Mouse (Mus musculus): ENCODE data around the gene Col1a1. TPM values are rescaled to one million over a fixed set of nuclear protein-coding genes. Genes with fewer than 3 reads are reported as not detected.

The Col1a1 gene
- polyA plus RNA-seq, 1 experiment = 7,850 TPM

DNA sequence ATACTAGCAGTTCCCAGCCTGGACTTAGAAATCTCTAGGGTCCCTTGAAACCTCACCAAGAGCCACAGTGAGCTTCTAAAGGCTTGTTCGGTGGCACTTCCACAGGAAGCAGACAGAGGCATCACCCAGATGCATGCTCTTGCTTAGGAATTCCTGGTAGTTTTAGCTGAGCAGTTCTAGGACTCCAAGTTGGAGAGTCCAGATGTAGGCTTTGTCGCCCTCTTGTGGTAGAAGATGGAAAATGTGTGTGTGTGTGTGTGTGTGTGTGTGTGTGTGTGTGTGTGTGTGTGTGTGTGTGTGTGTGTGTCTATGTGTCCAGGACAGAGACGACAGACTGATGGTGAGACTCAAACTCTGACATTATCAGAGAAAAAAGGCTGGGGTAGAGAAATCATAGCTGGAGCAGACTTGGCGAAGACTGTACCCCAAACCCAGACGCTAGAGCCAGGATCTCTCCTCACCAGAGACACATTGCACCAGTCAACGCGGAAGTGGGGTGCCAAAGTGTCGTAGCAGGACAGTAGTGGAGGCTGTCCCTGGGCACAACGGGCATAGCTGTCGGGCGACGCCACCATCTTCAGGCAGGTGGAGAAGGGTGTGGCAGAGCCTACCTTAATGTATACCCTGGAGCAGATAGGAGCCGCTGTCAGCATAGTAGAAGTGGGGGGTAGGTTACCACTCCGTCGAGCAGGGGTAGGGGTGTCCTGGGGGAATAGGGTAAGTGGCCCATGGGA is 34.4 kb downstream of the Col1a1 start:
- Histone ChIP-seq H3K4me1 (ENCODE audit: control insufficient read depth, insufficient read depth, low read length) (no peaks in the 10 kb centered on the region), H3K4me3 (ENCODE audit: insufficient read depth, low read length) (no peak overlapping the region), H3K27ac (ENCODE audit: insufficient read depth, low read length) (no peak overlapping the region)
- TF ChIP-seq POLR2A (IDR thresholded peaks at IDR 0.05; ENCODE audit: low read depth, low read length) = no peak
- 0 out of 2 replicates have a peak, but pooled peaks have one; percentile 25 for TF ChIP-seq CTCF (IDR thresholded peaks at IDR 0.05; ENCODE audit: borderline replicate concordance, insufficient read depth, low read length)

GRCm38 (mm10) chr11:94971895-94972615 is 36.0 kb downstream of the Col1a1 start:
- TF ChIP-seq POLR2A (IDR thresholded peaks at IDR 0.05; ENCODE audit: low read depth, low read length) (no peak), CTCF (IDR thresholded peaks at IDR 0.05; ENCODE audit: borderline replicate concordance, insufficient read depth, low read length) (no peak)
- no peak overlapping the region for H3K4me3 ChIP-seq (ENCODE audit: insufficient read depth, low read length)
- no peaks in the 10 kb centered on the region for H3K4me1 ChIP-seq (ENCODE audit: control insufficient read depth, insufficient read depth, low read length)
- no peak overlapping the region for H3K27ac ChIP-seq (ENCODE audit: insufficient read depth, low read length)

- Histone ChIP-seq H3K27ac (ENCODE audit: insufficient read depth, low read length) (no peak overlapping the region), H3K4me3 (ENCODE audit: insufficient read depth, low read length) (no peak overlapping the region), H3K4me1 (ENCODE audit: control insufficient read depth, insufficient read depth, low read length) (no peaks in the 10 kb centered on the region)
- TF ChIP-seq CTCF (IDR thresholded peaks at IDR 0.05; ENCODE audit: borderline replicate concordance, insufficient read depth, low read length) (no peak), POLR2A (IDR thresholded peaks at IDR 0.05; ENCODE audit: low read depth, low read length) (no peak)
Observed at GRCm38 (mm10) chr11:94972887-94973286, 36.9 kb downstream of the Col1a1 start.

GRCm38 (mm10) chr11:94973313-94973712 is 37.3 kb downstream of the Col1a1 start:
- H3K27ac ChIP-seq (ENCODE audit: insufficient read depth, low read length) = no peak overlapping the region
- no peak for TF ChIP-seq POLR2A (IDR thresholded peaks at IDR 0.05; ENCODE audit: low read depth, low read length)
- TF ChIP-seq CTCF (IDR thresholded peaks at IDR 0.05; ENCODE audit: borderline replicate concordance, insufficient read depth, low read length) = no peak
- no peaks in the 10 kb centered on the region for H3K4me1 ChIP-seq (ENCODE audit: control insufficient read depth, insufficient read depth, low read length)
- H3K4me3 ChIP-seq (ENCODE audit: insufficient read depth, low read length) = no peak overlapping the region

- Histone ChIP-seq H3K4me1 (ENCODE audit: control insufficient read depth, insufficient read depth, low read length) (no peaks in the 10 kb centered on the region), H3K4me3 (ENCODE audit: insufficient read depth, low read length) (no peak overlapping the region), H3K27ac (ENCODE audit: insufficient read depth, low read length) (no peak overlapping the region)
- TF ChIP-seq POLR2A (IDR thresholded peaks at IDR 0.05; ENCODE audit: low read depth, low read length) = no peak
- TF ChIP-seq CTCF (IDR thresholded peaks at IDR 0.05; ENCODE audit: borderline replicate concordance, insufficient read depth, low read length) = no peak
Observed at GRCm38 (mm10) chr11:94974951-94975350, 38.9 kb downstream of the Col1a1 start.

DNA sequence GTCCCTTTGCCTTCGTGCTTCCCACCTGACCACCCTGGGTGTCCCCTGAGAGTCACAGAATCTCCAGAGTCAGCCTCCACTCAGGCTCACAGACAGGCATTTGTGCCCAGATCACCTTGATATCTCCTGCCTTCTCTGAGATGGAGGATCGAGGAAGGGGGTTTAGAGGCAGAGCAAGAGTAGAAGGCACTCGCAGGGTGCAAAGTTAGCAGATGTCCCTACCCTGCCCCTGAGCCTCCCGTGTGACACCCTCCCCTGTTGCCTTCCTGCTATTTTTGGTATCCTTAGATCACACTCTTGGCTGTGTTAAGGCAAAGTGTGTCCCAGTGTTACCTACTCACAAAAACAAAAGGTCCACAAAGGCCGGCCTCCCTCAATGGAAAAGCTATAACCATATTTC is 40.2 kb downstream of the Col1a1 start, which contains the start of gene Sgca:
Sgca (minus strand) TSS at position 129 of the 400 bp plus-strand sequence.
- TF ChIP-seq POLR2A (IDR thresholded peaks at IDR 0.05; ENCODE audit: low read depth, low read length) (no peak), CTCF (IDR thresholded peaks at IDR 0.05; ENCODE audit: borderline replicate concordance, insufficient read depth, low read length) (no peak)
- no peak within 1 kb of the TSS for H3K4me3 ChIP-seq (ENCODE audit: insufficient read depth, low read length)
- H3K27ac ChIP-seq (ENCODE audit: insufficient read depth, low read length) = no peak within 1 kb of the TSS
- H3K4me1 ChIP-seq (ENCODE audit: control insufficient read depth, insufficient read depth, low read length) = no peaks in the 10 kb centered on the region

DNA sequence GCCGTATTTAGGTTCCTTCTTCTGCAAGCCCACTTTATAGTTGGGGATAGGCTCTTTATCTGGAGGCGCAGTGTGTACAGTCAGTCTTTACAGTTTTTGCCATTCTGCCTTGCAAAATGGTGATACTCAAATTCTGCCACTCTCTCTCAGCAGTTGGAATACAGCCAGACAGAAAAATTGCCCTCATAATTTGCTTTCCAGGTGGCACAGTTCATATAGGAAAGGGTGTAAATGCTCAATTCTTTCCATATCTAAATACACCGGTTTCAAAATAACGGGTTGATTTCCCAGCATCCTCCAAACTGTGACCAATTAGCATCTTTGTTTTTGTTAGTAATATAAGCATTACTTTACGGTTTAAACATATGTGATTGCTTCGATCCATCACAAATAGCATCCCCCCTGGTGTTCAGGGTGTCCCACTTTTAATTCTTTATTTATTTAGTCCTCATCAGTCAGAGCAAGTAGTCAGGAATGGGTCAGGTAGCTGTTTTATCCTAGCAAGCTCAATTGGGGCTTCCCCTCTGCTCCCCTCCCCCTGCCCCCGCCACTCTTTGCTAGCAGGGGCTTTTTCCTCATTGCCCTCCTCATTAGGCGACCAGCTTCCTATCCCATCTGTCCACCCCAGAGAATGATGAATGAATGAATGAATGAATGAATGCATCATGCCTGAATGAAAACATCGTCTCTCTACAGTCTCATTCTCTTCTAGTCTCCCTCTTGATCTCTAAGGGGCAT is 42.3 kb downstream of the Col1a1 start:
- H3K4me3 ChIP-seq (ENCODE audit: insufficient read depth, low read length) = no peak overlapping the region
- TF ChIP-seq CTCF (IDR thresholded peaks at IDR 0.05; ENCODE audit: borderline replicate concordance, insufficient read depth, low read length) (no peak), POLR2A (IDR thresholded peaks at IDR 0.05; ENCODE audit: low read depth, low read length) (no peak)
- H3K4me1 ChIP-seq (ENCODE audit: control insufficient read depth, insufficient read depth, low read length) = no peaks in the 10 kb centered on the region
- H3K27ac ChIP-seq (ENCODE audit: insufficient read depth, low read length) = no peak overlapping the region

GRCm38 (mm10) chr11:94978947-94979346 is 42.9 kb downstream of the Col1a1 start:
- H3K4me3 ChIP-seq (ENCODE audit: insufficient read depth, low read length) = no peak overlapping the region
- H3K27ac ChIP-seq (ENCODE audit: insufficient read depth, low read length) = no peak overlapping the region
- TF ChIP-seq POLR2A (IDR thresholded peaks at IDR 0.05; ENCODE audit: low read depth, low read length) = peak; percentile 73
- peak; percentile 87 for TF ChIP-seq CTCF (IDR thresholded peaks at IDR 0.05; ENCODE audit: borderline replicate concordance, insufficient read depth, low read length)
- H3K4me1 ChIP-seq (ENCODE audit: control insufficient read depth, insufficient read depth, low read length) = no peaks in the 10 kb centered on the region

- no peak overlapping the region for H3K4me3 ChIP-seq (ENCODE audit: insufficient read depth, low read length)
- H3K27ac ChIP-seq (ENCODE audit: insufficient read depth, low read length) = no peak overlapping the region
- no peaks in the 10 kb centered on the region for H3K4me1 ChIP-seq (ENCODE audit: control insufficient read depth, insufficient read depth, low read length)
- TF ChIP-seq POLR2A (IDR thresholded peaks at IDR 0.05; ENCODE audit: low read depth, low read length) (no peak), CTCF (IDR thresholded peaks at IDR 0.05; ENCODE audit: borderline replicate concordance, insufficient read depth, low read length) (no peak)
Observed at GRCm38 (mm10) chr11:94979462-94980179, 43.6 kb downstream of the Col1a1 start.

Data from embryonic fibroblast, embryonic 13.5 days (primary cell).